15 mouse cellular contexts compared by ENCODE assay signal in genomic region chr14:74169131-74169875, GRCm38 (mm10).
"Had no signal": no experiment of that assay in that cellular context is flagged by ENCODE, and none has a peak within 500 bp of the region (broad histone marks: within the 10 kb centered on the region; RNA-seq: fewer than 3 reads in every experiment).

No protein-coding gene starts in this region.

- H3K27ac ChIP-seq: limb, embryonic 10.5 days; liver, embryonic 15.5 days; macrophage; midbrain, embryonic 15.5 days; neural tube, embryonic 13.5 days had no signal

- H3K4me1 ChIP-seq: limb, embryonic 10.5 days; liver, embryonic 15.5 days; midbrain, embryonic 15.5 days; neural tube, embryonic 13.5 days had no signal

- ATAC-seq: midbrain, embryonic 15.5 days had no signal

- H3K27me3 ChIP-seq: liver, embryonic 15.5 days; megakaryocyte, embryonic 14.5 days; midbrain, embryonic 15.5 days; neural tube, embryonic 13.5 days had no signal

- H3K9me3 ChIP-seq: limb, embryonic 10.5 days; liver, embryonic 15.5 days; megakaryocyte, embryonic 14.5 days; midbrain, embryonic 15.5 days; neural tube, embryonic 13.5 days had no signal

- H3K4me3 ChIP-seq: limb, embryonic 10.5 days; liver, embryonic 15.5 days; megakaryocyte, embryonic 14.5 days; midbrain, embryonic 15.5 days; neural tube, embryonic 13.5 days had no signal

- DNase-seq: kidney, adult 8-10 months; kidney, postnatal 14 days; lung, adult 2 months; lung, postnatal 10 days; right cerebral cortex, adult 18-20 months; thymus, adult 2 months; thymus, postnatal 25 days had no signal

- H3K36me3 ChIP-seq: limb, embryonic 10.5 days; liver, embryonic 15.5 days; midbrain, embryonic 15.5 days; neural tube, embryonic 13.5 days had no signal

- H3K4me2 ChIP-seq: liver, embryonic 11.5 days; liver, embryonic 15.5 days; midbrain, embryonic 11.5 days; midbrain, embryonic 15.5 days; neural tube, embryonic 13.5 days had no signal

- H3K9ac ChIP-seq: liver, embryonic 15.5 days; midbrain, embryonic 15.5 days; neural tube, embryonic 13.5 days had no signal
